In genomic region chr12:78097119-78097518, GRCm38 (mm10) we compare ENCODE assay signal across 24 mouse cellular contexts.
"Had no signal": no experiment of that assay in that cellular context is flagged by ENCODE, and none has a peak within 500 bp of the region (broad histone marks: within the 10 kb centered on the region; RNA-seq: fewer than 3 reads in every experiment).

No protein-coding gene starts in this region.

- H3K4me1 ChIP-seq: intestine, embryonic 15.5 days; limb, embryonic 10.5 days; liver, embryonic 12.5 days; liver, embryonic 15.5 days; megakaryocyte, embryonic 14.5 days; neural tube, embryonic 12.5 days; stomach, embryonic 15.5 days had no signal

- H3K27me3 ChIP-seq: intestine, embryonic 15.5 days; limb, embryonic 13.5 days; liver, embryonic 15.5 days; lung, embryonic 15.5 days; megakaryocyte, embryonic 14.5 days; midbrain, embryonic 15.5 days; neural tube, embryonic 12.5 days; stomach, embryonic 15.5 days had no signal

- DNase-seq: kidney, adult 11 months; kidney, adult 9 months; kidney, postnatal 14 days; layer of hippocampus, adult 9-11 months; liver; lung, adult 18-20 months; lung, postnatal 10 days; lung, postnatal 36 days; retina, postnatal 1 day; right cerebral cortex, postnatal 25 days; spleen, adult 18-20 months; thymus, postnatal 25 days had no signal

- H3K27ac ChIP-seq: intestine, embryonic 15.5 days; layer of hippocampus, adult 2 months; limb, embryonic 10.5 days; limb, embryonic 13.5 days; liver, embryonic 12.5 days; liver, embryonic 15.5 days; lung, embryonic 15.5 days; midbrain, embryonic 10.5 days; midbrain, embryonic 15.5 days; neural tube, embryonic 12.5 days; stomach, embryonic 15.5 days had no signal

- H3K36me3 ChIP-seq: intestine, embryonic 15.5 days; limb, embryonic 10.5 days; limb, embryonic 13.5 days; liver, embryonic 12.5 days; liver, embryonic 15.5 days; lung, embryonic 15.5 days; midbrain, embryonic 10.5 days; midbrain, embryonic 15.5 days; neural tube, embryonic 12.5 days; stomach, embryonic 15.5 days had no signal

- H3K4me3 ChIP-seq: intestine, embryonic 15.5 days; layer of hippocampus, adult 2 months; limb, embryonic 10.5 days; limb, embryonic 13.5 days; liver, embryonic 12.5 days; liver, embryonic 15.5 days; lung, embryonic 15.5 days; megakaryocyte, embryonic 14.5 days; midbrain, embryonic 10.5 days; midbrain, embryonic 15.5 days; neural tube, embryonic 12.5 days; stomach, embryonic 15.5 days had no signal

- H3K9me3 ChIP-seq: intestine, embryonic 15.5 days; limb, embryonic 10.5 days; limb, embryonic 13.5 days; liver, embryonic 12.5 days; liver, embryonic 15.5 days; lung, embryonic 15.5 days; megakaryocyte, embryonic 14.5 days; midbrain, embryonic 10.5 days; midbrain, embryonic 15.5 days; neural tube, embryonic 12.5 days; stomach, embryonic 15.5 days had no signal

- H3K4me2 ChIP-seq: intestine, embryonic 15.5 days; limb, embryonic 13.5 days; liver, embryonic 12.5 days; liver, embryonic 15.5 days; lung, embryonic 15.5 days; midbrain, embryonic 15.5 days; neural tube, embryonic 12.5 days; stomach, embryonic 15.5 days had no signal

- H3K9ac ChIP-seq: intestine, embryonic 15.5 days; limb, embryonic 13.5 days; liver, embryonic 12.5 days; liver, embryonic 15.5 days; lung, embryonic 15.5 days; midbrain, embryonic 15.5 days; neural tube, embryonic 12.5 days; stomach, embryonic 15.5 days had no signal

- ATAC-seq: intestine, embryonic 15.5 days; liver, embryonic 12.5 days; midbrain, embryonic 15.5 days had no signal
